Mouse (Mus musculus) CH12F3 (cell line): Measurements from ENCODE around the gene Vdac1.

Experiments used
- in situ Hi-C: fragments of 300-500 bp; cut with MboI; formaldehyde crosslinking; loops from 2 replicates; pipeline ENCODE4 v1.14.3; 2020; ENCODE audit warnings: low sequenced_read_pairs

Gene Vdac1

DNA sequence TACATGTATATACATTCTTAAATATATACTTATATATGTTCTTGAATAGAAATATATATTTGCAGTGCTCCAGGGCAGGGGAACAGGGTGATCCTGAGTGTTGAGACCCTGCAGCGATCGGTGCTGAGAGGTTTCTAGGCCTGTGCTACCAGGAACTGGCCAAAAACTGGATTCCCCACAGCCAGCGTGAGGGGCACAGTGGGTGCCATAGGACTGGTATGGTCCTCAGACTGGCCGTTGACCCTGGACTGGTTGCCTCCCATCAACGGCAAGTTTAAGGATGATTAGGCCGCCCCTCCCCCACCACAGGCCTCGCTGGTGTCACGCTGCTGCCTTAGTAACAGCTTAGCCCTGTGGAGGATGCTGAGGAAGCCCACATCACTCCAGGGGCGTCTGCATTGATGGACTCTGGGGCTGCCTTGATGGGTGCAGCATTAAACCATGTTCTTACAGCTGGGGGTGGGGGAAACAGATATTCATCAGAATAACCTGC, 44.6 kb downstream of the Vdac1 start:
- in situ Hi-C loops: no loop called here

- in situ Hi-C loops: no loop called here
Measured at GRCm38 (mm10) chr11:52409316-52409715, 48.7 kb downstream of the Vdac1 start.

- in situ Hi-C loops: no loop called here
Measured at GRCm38 (mm10) chr11:52418358-52418757, 57.7 kb downstream of the Vdac1 start.

DNA sequence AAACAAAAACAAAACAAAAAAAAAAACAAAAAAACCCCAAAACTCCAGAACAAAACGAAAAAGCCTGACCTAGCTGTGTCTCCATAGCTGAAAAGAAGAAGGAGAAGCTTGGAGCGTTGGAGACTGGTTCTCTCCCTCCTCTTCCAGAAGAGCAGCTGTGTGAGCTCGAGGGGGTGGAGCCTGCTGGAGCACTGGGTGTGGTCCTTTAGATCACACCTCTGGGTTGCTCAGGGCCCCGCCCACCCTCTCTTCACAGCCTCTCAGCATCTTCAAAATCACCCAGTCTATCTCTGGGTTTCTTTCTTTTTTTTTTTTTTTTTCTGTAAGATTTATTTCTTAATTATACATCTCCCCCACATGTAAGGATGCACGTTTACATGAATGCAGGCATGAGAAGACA, 58.6 kb downstream of the Vdac1 start:
- in situ Hi-C loops: no loop called here

GRCm38 (mm10) chr11:52419861-52420260, 59.2 kb downstream of the Vdac1 start:
- in situ Hi-C loops: no loop called here

GRCm38 (mm10) chr11:52420296-52421052, 59.8 kb downstream of the Vdac1 start:
- in situ Hi-C loops: no loop called here

DNA sequence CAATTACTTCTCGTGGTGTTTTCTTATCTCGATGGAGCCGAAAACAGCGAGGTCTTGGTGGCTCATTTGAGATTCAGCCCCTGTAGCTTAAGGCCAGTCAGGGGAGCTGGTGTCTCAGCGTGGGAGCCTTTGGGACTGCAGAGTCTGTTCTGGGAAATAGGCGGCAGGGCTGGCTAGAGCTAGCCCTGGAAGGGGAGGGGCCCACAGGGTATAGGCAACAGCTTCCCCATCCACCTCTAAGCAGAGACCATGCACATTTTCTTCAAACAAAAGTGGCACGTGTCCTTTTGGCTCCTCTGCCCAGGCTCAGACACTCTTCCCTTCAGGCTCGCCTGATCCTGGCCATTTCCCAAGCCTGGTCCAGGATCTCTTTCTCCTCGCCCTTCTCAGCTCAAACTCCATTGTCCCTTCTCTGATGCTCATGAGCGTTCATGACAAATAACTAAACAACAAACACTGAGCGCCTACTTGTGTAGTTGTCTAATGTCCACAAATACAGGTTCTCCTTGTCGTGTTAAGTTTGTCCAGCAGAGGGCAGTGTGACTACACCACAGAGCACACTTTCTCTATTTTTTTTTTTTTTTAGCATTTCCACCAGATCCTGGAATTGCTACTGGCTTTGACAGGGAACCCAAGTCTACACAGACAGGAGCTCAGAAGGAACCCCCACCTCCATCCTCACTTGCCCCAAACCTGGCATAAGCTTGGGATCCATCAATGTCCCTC, 60.6 kb downstream of the Vdac1 start:
- in situ Hi-C loops: no loop called here

- in situ Hi-C loops: no loop called here
Measured at GRCm38 (mm10) chr11:52429440-52429839, 68.8 kb downstream of the Vdac1 start.

DNA sequence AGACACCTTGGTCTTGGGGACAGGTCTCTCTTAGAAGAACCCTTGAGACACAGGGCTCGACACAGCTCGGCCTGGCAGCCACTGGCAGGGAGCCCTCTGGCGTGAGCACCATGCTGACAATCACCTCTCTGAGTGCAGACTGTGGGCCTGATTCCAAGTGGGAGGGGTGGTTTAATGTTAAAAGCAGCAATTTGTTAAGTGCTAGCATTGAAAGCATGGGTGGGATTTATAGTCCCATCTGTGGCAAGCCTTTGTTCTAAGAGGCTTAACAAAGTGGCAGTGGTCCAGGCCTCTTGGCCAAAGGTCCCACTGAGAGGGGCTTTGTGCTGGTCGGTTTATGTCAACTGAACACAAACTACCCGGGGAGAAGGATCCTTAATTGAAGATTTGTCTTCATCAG, 70.9 kb downstream of the Vdac1 start:
- in situ Hi-C loops: no loop called here

DNA sequence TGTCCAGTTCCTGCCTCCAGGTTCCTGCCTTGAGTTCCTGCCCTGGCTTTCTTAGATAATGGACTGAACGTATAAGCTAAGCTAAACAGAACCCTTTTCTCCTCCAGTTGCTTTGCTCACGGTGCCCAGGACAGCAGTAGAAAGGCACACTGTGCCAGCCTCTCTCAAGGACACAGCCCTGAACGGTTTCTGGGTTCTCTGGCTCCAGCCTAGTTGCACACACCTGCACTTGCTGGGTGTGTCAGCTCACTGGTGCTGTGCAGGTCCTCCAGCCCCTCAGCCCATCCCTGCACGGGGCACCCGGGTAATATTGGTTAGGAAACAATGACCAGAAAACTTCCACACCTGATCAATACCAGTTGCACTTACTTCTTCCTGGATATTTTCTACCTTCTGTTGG, 71.5 kb downstream of the Vdac1 start:
- in situ Hi-C loops: no loop called here

DNA sequence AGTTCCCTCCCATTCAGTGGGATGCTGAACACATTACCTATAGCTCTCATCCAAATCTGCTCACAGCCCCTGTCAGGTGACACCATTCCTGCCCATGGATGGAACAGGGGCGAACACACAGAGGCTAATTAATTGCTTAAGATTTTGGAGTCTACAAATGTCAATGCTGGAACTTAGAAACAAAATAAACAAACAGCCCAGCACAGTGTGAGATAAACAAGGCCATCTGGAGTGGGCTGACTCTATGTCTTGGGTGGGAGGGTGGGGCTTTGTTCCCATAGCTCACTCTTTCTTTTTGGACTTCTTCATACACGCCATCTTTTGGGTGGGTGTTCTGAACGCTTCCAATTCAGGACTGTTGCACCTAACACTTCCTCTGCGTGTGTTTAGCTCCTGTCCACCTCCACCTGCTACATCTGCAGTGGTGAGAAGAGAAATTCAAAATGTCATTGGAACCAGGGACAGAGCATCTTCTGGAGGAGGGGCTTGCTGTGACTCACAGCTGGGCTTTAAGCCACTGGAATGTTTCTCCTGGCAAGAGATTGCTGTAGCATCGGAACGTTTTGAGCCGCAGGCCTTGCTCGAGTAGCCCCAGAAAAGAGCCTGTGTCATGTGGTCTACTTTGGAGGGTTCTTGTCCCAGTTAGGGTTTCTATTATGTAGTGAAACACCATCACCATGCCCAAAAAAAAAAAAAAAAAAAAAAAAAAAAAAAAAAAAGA, 72.6 kb downstream of the Vdac1 start:
- in situ Hi-C loops: no loop called here

DNA sequence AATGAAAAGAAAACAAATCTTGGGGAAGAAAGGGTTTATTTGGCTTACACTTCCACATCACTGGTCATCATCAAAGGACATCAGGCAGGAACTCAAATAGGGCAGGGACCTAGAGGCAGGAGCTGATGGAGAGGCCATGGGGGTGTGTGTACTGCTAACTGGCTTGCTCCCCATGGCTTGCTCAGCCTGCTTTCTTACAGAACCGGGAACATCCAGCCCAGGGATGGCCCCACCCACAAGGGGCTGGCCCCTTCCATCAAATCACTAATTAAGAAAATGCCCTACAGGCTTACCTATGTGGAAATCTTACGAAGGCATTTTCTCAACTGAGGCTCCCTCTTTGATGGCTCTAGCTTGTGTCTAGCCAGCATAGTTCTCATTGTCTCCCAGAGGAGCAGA, 73.1 kb downstream of the Vdac1 start:
- in situ Hi-C loops: no loop called here

- in situ Hi-C loops: no loop called here
Measured at GRCm38 (mm10) chr11:52435466-52435865, 74.8 kb downstream of the Vdac1 start.

- in situ Hi-C loops: no loop called here
Measured at GRCm38 (mm10) chr11:52437123-52437522, 76.5 kb downstream of the Vdac1 start.
